Mouse (Mus musculus) adipocyte (in vitro differentiated cells): ENCODE results near the gene Zbtb45.

Experiments used
- DNase-seq: peaks from one replicate; pipeline ENCODE4 v3.0.0-alpha.2; 2016; ENCODE audit warnings: low spot score

Zbtb45 gene

GRCm38 (mm10) chr7:13034148-13034977 lies 24.5 kb upstream of the Zbtb45 start, which contains the start of gene Chmp2a:
TSS of gene Chmp2a (minus strand) at chr7:13034807.
- DNase-seq = peak; percentile 91

- no peak for DNase-seq
Measured at GRCm38 (mm10) chr7:13033451-13034147, 23.8 kb upstream of the Zbtb45 start.

GRCm38 (mm10) chr7:13032541-13032940 lies 22.7 kb upstream of the Zbtb45 start:
- DNase-seq = no peak

GRCm38 (mm10) chr7:13031983-13032382 lies 22.1 kb upstream of the Zbtb45 start:
- DNase-seq = no peak

GRCm38 (mm10) chr7:13031069-13031468 lies 21.2 kb upstream of the Zbtb45 start:
- DNase-seq = no peak

GRCm38 (mm10) chr7:13028986-13029385 lies 19.2 kb upstream of the Zbtb45 start:
- no peak for DNase-seq

- DNase-seq = no peak
Measured at GRCm38 (mm10) chr7:13025511-13026112, 15.8 kb upstream of the Zbtb45 start.

- peak; percentile 64 for DNase-seq
Measured at GRCm38 (mm10) chr7:13024805-13025204, 15.0 kb upstream of the Zbtb45 start.

- DNase-seq = peak; percentile 85
Measured at GRCm38 (mm10) chr7:13023928-13024731, 14.3 kb upstream of the Zbtb45 start.

- DNase-seq = no peak
Measured at GRCm38 (mm10) chr7:13022773-13023535, 13.1 kb upstream of the Zbtb45 start.

- no peak for DNase-seq
Measured at GRCm38 (mm10) chr7:13015217-13015616, 5.4 kb upstream of the Zbtb45 start.

GRCm38 (mm10) chr7:13014275-13014839 lies 4.5 kb upstream of the Zbtb45 start:
- no peak for DNase-seq

- no peak for DNase-seq
Measured at GRCm38 (mm10) chr7:13013671-13014070, 3.8 kb upstream of the Zbtb45 start.

- DNase-seq = peak; percentile 90
Measured at GRCm38 (mm10) chr7:13009143-13010004, 460 bp downstream of the Zbtb45 start.

GRCm38 (mm10) chr7:13007341-13008092 lies 2.3 kb downstream of the Zbtb45 start:
- no peak for DNase-seq

- no peak for DNase-seq
Measured at GRCm38 (mm10) chr7:13006531-13006930, 3.3 kb downstream of the Zbtb45 start.

- no peak for DNase-seq
Measured at GRCm38 (mm10) chr7:13006011-13006410, 3.8 kb downstream of the Zbtb45 start.

- DNase-seq = no peak
Measured at GRCm38 (mm10) chr7:13003380-13003779, 6.5 kb downstream of the Zbtb45 start.

GRCm38 (mm10) chr7:13001584-13001983 lies 8.2 kb downstream of the Zbtb45 start:
- DNase-seq = no peak
